In genomic region chr12:18237549-18237948, GRCm38 (mm10) we compare ENCODE assay signal across 27 mouse cellular contexts.
"Had no signal": no experiment of that assay in that cellular context is flagged by ENCODE, and none has a peak within 500 bp of the region (broad histone marks: within the 10 kb centered on the region; RNA-seq: fewer than 3 reads in every experiment).

No protein-coding gene starts in this region.

- H3K36me3 ChIP-seq: heart, embryonic 10.5 days; heart, embryonic 12.5 days; hindbrain, embryonic 10.5 days; hindbrain, embryonic 12.5 days; intestine, embryonic 15.5 days; limb, embryonic 10.5 days; limb, embryonic 12.5 days; liver, embryonic 12.5 days had no signal

- ATAC-seq: hindbrain, embryonic 16.5 days; inflammation-experienced regulatory T-cells, adult 6 months; intestine, embryonic 15.5 days; intestine, postnatal 0 days; liver, embryonic 12.5 days had no signal

- H3K4me3 ChIP-seq: gastrocnemius, adult 2 months; heart, embryonic 10.5 days; heart, embryonic 12.5 days; hindbrain, embryonic 10.5 days; hindbrain, embryonic 12.5 days; intestine, embryonic 15.5 days; layer of hippocampus, adult 2 months; left cerebral cortex, adult 2 months; limb, embryonic 10.5 days; limb, embryonic 12.5 days; liver, embryonic 12.5 days had no signal

- H3K9ac ChIP-seq: heart, embryonic 12.5 days; hindbrain, embryonic 12.5 days; hindbrain, embryonic 14.5 days; intestine, embryonic 15.5 days; limb, embryonic 12.5 days; liver, embryonic 12.5 days; liver, embryonic 14.5 days had no signal

- H3K4me2 ChIP-seq: heart, embryonic 12.5 days; hindbrain, embryonic 12.5 days; hindbrain, embryonic 14.5 days; intestine, embryonic 15.5 days; limb, embryonic 12.5 days; liver, embryonic 12.5 days had no signal

- H3K4me1 ChIP-seq: heart, embryonic 10.5 days; heart, embryonic 12.5 days; hindbrain, embryonic 10.5 days; hindbrain, embryonic 12.5 days; intestine, embryonic 15.5 days; limb, embryonic 10.5 days; limb, embryonic 12.5 days; liver, embryonic 12.5 days had no signal

- H3K27me3 ChIP-seq: heart, embryonic 12.5 days; hindbrain, embryonic 12.5 days; intestine, embryonic 15.5 days; limb, embryonic 12.5 days; liver, embryonic 12.5 days had no signal

- H3K27ac ChIP-seq: gastrocnemius, adult 2 months; heart, embryonic 10.5 days; hindbrain, embryonic 10.5 days; hindbrain, embryonic 12.5 days; hindbrain, embryonic 14.5 days; intestine, embryonic 15.5 days; layer of hippocampus, adult 2 months; left cerebral cortex, adult 2 months; limb, embryonic 10.5 days; limb, embryonic 12.5 days; liver, embryonic 12.5 days; liver, embryonic 14.5 days had no signal

- H3K9me3 ChIP-seq: intestine, embryonic 15.5 days had no signal

- DNase-seq: gastrocnemius, adult 2 months; gastrocnemius, postnatal 10 days; gastrocnemius, postnatal 25 days; heart, adult 18-20 months; heart, postnatal 10 days; heart, postnatal 4 days; kidney, adult 18-20 months; kidney, adult 8-10 months; kidney, postnatal 10 days; kidney, postnatal 25 days; kidney, postnatal 4 days; liver had no signal
